Mouse (Mus musculus) spleen, embryonic (tissue): ENCODE results near the gene Fthl17f.
"Not testable (repeated sequence)": the region's sequence is repeated elsewhere in the genome, so short reads cannot be mapped to it uniquely, and the experiment has no call there.

ENCODE experiments used
- CTCF ChIA-PET: fragments of 350-600 bp; sonication (Branson Sonifier 250); formaldehyde crosslinking; loops from one replicate; lab custom pipeline; 2022; lab: Charles Lee

Fthl17f gene

DNA sequence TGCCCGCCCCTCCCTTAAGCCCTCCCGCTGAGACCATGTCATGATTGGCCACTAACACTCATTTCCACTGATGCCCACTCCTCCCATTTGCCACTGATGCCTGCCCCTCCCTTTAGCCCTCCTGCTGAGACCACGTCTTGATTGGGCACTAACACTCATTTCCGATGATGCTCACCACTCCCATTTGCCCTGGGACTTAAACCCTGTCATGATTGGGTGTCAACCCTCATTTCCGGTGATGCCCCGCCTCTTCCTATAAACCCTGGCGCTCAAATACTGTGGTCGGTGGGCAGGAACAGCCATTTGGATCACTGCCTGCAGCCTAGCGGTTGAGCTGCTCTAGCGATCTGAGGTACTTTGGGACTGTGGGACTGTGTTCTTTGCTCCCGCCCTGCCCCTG, at the start of gene Fthl17f:
Fthl17f (plus strand) TSS at position 301 of the 400 bp plus-strand sequence.
- CTCF ChIA-PET, result not testable (repeated sequence)

DNA sequence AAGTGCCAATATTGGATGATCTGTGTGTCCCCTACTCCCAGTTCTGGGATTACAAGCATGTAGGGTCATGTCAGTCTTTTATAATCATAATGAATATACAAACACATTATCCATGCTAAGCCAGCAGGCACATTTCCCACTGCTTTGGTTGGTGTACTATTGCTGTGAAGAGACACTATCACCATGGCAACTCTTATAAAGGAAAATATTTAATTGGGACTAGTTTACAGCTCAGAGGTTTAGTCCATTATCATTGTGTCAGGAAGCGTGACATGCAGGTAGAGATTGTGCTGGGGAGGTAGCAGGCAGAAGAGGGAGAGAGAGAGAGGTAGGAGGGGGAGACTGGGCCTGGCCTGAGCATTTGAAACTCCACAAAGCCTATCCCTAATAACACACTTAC, 46.7 kb upstream of the Fthl17f start:
- CTCF ChIA-PET, result no interaction called here

- CTCF ChIA-PET, result no interaction called here
Observed at GRCm38 (mm10) chrX:9019481-9019880, 43.3 kb upstream of the Fthl17f start.

- CTCF ChIA-PET, result not testable (repeated sequence)
Observed at GRCm38 (mm10) chrX:9033193-9033592, 29.6 kb upstream of the Fthl17f start, which contains the start of gene Fthl17e. Gene Fthl17e, plus strand, starts transcription at chrX:9033493.

DNA sequence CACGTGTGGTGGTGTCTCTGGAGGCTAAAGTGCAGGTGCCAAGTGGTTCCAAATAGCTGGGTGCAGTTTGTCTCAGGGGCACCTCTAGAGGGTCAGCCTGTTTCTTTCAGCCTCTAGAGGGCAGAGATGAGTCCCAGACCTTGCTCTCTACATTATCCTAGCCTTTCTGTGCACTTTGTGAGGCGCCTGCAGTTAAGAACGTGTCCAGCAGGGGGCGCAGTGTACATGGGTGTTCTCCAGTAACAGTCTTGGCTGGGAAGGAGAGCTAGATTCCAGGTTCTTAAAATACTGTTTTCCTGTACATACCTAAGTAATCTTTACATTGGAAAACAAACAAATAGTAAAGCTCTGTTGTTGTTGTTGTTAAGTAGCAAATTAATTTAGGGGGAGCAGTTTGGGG, 21.2 kb upstream of the Fthl17f start:
- CTCF ChIA-PET, result not testable (repeated sequence)

GRCm38 (mm10) chrX:9060952-9061351, 1.9 kb upstream of the Fthl17f start:
- CTCF ChIA-PET, result not testable (repeated sequence)

DNA sequence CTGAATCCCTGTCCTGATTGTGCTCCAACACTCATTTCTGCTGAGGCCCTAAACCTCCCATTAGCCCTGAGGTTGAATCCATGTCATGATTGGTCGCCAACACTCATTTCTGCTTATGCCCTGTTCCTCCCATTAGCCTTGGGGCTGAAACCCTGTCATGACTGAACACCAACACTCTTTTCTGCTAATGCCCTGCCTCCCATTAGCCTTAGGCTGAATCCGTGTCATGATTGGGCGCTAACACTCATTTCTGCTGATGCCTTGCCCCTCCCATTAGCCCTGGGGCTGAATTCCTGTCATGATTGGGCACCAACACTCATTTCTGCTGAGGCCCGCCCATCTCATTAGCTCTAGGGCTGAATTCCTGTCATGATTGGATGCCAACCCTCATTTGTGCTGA, 714 bp upstream of the Fthl17f start:
- CTCF ChIA-PET, result no interaction called here

DNA sequence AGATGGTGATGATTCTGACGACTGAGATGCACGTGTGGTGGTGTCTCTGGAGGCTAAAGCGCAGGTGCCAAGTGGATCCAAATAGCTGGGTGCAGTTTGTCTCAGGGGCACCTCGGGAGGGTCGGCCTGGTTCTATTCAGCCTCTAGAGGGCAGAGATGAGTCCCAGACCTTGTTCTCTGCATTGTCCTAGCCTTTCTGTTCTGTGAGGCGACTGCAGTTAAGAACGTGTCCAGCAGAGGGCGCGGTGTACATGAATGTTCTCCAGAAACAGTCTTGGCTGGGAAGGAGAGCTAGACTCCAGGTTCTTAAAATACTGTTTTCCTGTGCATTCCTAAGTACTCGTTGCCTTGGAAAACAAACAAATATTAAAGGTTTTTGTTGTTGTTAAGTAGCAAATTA, 14.9 kb downstream of the Fthl17f start:
- CTCF ChIA-PET, result not testable (repeated sequence)

DNA sequence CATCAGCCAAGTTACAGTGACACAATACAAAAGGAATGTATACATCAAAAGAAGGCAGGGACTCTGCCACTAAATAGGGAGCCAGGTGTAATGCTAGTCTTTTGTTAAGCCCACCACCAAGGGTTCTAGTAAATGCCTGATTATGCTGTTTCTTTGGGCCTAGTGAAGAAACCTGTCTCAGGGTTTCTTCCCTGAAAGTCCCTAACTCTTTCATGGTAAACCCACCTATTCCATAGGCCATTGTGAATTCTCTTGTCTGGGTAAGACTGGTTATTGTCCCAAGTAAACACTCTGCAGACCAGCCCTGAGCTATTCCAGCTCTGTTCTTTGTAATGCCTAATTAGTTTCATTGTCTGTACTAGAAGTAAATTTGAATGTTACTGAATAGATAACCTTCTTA, 32.3 kb downstream of the Fthl17f start:
- CTCF ChIA-PET, result not testable (repeated sequence)

GRCm38 (mm10) chrX:9104262-9104661, 41.4 kb downstream of the Fthl17f start, which contains the start of gene 4930402K13Rik:
Gene 4930402K13Rik, plus strand, starts transcription at chrX:9104562.
- CTCF ChIA-PET, result no interaction called here

DNA sequence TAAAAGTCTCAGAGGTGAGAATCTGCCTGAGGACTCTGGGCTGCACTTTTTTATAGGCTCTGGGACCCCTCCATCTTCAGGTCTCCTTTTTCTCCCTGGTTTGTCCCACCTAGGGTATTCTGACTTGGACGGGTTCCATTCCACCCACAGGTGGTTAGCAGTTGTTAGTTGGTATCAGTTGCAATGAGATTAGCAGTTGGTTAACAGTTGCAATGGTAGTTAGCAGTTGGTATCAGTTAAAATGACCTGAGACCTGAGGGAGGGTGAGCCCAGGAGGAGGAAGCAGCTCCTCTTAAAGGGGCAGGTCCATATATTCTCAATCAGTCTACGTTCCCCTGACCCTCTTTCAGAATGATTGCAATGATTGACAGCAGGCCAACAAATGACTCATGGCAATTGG, 47.6 kb downstream of the Fthl17f start:
- CTCF ChIA-PET, result no interaction called here
